Mouse (Mus musculus): ENCODE results near the gene 4930435E12Rik. TPM values are rescaled to one million over a fixed set of nuclear protein-coding genes. Genes with fewer than 3 reads are reported as not detected.
"Not testable (repeated sequence)": the region's sequence is repeated elsewhere in the genome, so short reads cannot be mapped to it uniquely, and the experiment has no call there.

Gene 4930435E12Rik
- total RNA-seq (2021): not detected
- long read RNA-seq, experiment 1: 0 reads
- long read RNA-seq, experiment 2: 0 reads

- intact Hi-C loops (cut with DNase I): no loop called here
- no peak for DNase-seq
Observed at GRCm38 (mm10) chr16:38828649-38829048, at the start of gene 4930435E12Rik. Gene 4930435E12Rik (minus strand): TSS chr16:38828749.

- intact Hi-C loops (cut with DNase I): no loop called here
- DNase-seq: no peak
Observed at GRCm38 (mm10) chr16:38874481-38874880, 45.9 kb upstream of the 4930435E12Rik start.

GRCm38 (mm10) chr16:38873231-38873630 lies 44.7 kb upstream of the 4930435E12Rik start:
- no peak for DNase-seq
- intact Hi-C loops (cut with DNase I): no loop called here

GRCm38 (mm10) chr16:38864358-38864757 lies 35.8 kb upstream of the 4930435E12Rik start:
- no peak for DNase-seq
- intact Hi-C loops (cut with DNase I): no loop called here

- intact Hi-C loops (cut with DNase I): no loop called here
- DNase-seq: no peak
Observed at GRCm38 (mm10) chr16:38860548-38860947, 32.0 kb upstream of the 4930435E12Rik start.

- intact Hi-C loops (cut with DNase I): loop anchor here (2.0 kb wide), 1 partner anchor 191 kb away; no protein-coding TSS in a partner anchor
- peak in 1 of 2 experiments; percentile 25 for DNase-seq
Observed at GRCm38 (mm10) chr16:38858120-38858749, 29.7 kb upstream of the 4930435E12Rik start.

GRCm38 (mm10) chr16:38812521-38812920 lies 16.0 kb downstream of the 4930435E12Rik start:
- DNase-seq: peak; percentile 78 to 86
- intact Hi-C loops (cut with DNase I): loop anchor here (1.0 to 2.0 kb wide), 3 partner anchors 70 to 276 kb away; partner anchors contain the start of gene B4galt4

GRCm38 (mm10) chr16:38810196-38810595 lies 18.4 kb downstream of the 4930435E12Rik start:
- DNase-seq: no peak

GRCm38 (mm10) chr16:38807796-38808195 lies 20.8 kb downstream of the 4930435E12Rik start:
- DNase-seq; intact Hi-C loops (cut with DNase I): not testable (repeated sequence)

More at GRCm38 (mm10) chr16:38810196-38810595, 18.4 kb downstream of the 4930435E12Rik start:
- intact Hi-C loops (cut with DNase I): no loop called here

GRCm38 (mm10) chr16:38800091-38800490 lies 28.5 kb downstream of the 4930435E12Rik start, which contains the start of gene Upk1b:
Gene Upk1b (minus strand): TSS chr16:38800328.
- DNase-seq: no peak
- intact Hi-C loops (cut with DNase I): no loop called here

GRCm38 (mm10) chr16:38798957-38799450 lies 29.5 kb downstream of the 4930435E12Rik start:
- no peak for DNase-seq
- intact Hi-C loops (cut with DNase I): no loop called here

- intact Hi-C loops (cut with DNase I): no loop called here
- no peak for DNase-seq
Observed at GRCm38 (mm10) chr16:38793120-38793519, 35.4 kb downstream of the 4930435E12Rik start.

GRCm38 (mm10) chr16:38789966-38790365 lies 38.6 kb downstream of the 4930435E12Rik start:
- intact Hi-C loops (cut with DNase I): no loop called here
- no peak for DNase-seq

GRCm38 (mm10) chr16:38789016-38789415 lies 39.5 kb downstream of the 4930435E12Rik start:
- no peak for DNase-seq
- intact Hi-C loops (cut with DNase I): no loop called here

GRCm38 (mm10) chr16:38785301-38785700 lies 43.2 kb downstream of the 4930435E12Rik start:
- intact Hi-C loops (cut with DNase I): no loop called here
- DNase-seq: no peak

GRCm38 (mm10) chr16:38782524-38783067 lies 46.0 kb downstream of the 4930435E12Rik start:
- intact Hi-C loops (cut with DNase I): no loop called here
- no peak for DNase-seq

- DNase-seq: no peak
- intact Hi-C loops (cut with DNase I): no loop called here
Observed at GRCm38 (mm10) chr16:38781946-38782345, 46.6 kb downstream of the 4930435E12Rik start.

GRCm38 (mm10) chr16:38780960-38781572 lies 47.5 kb downstream of the 4930435E12Rik start:
- intact Hi-C loops (cut with DNase I): no loop called here
- no peak for DNase-seq

GRCm38 (mm10) chr16:38776342-38776741 lies 52.2 kb downstream of the 4930435E12Rik start:
- no peak for DNase-seq
- intact Hi-C loops (cut with DNase I): no loop called here

- no peak for DNase-seq
- intact Hi-C loops (cut with DNase I): no loop called here
Observed at GRCm38 (mm10) chr16:38774964-38775746, 53.4 kb downstream of the 4930435E12Rik start.
